Mouse (Mus musculus) spleen, adult 2 months (tissue): ENCODE data around the gene Ngrn. TPM values are rescaled to one million over a fixed set of nuclear protein-coding genes. Genes with fewer than 3 reads are reported as not detected.

ENCODE experiments used
- DNase-seq, 2 experiments: peaks; one replicate each; pipeline versions ENCODE4 v3.0.0 to v3.0.0-alpha.2; 2012 to 2021; ENCODE audit warnings: low spot score in 2 of 2, low read depth in 1 of 2
- H3K27ac ChIP-seq: fragments of 200-500 bp; 2 replicates; pipeline ENCODE4 v1.5.1; 2012; ENCODE audit warnings: low read length, inconsistent platforms; ENCODE audit not compliant: insufficient read depth
- H3K27me3 ChIP-seq: fragments of 200-500 bp; 2 replicates; pipeline ENCODE4 v1.6.1; 2012; ENCODE audit warnings: mild to moderate bottlenecking, moderate library complexity, low read length, inconsistent platforms; ENCODE audit not compliant: control insufficient read depth, insufficient read depth
- H3K36me3 ChIP-seq: fragments of 200-500 bp; 2 replicates; pipeline ENCODE4 v1.6.1; 2012; ENCODE audit warnings: mild to moderate bottlenecking, low read length, inconsistent platforms; ENCODE audit not compliant: control insufficient read depth, insufficient read depth
- H3K4me1 ChIP-seq: fragments of 200-500 bp; 2 replicates; pipeline ENCODE4 v1.6.1; 2011; ENCODE audit warnings: inconsistent platforms; ENCODE audit not compliant: control insufficient read depth, insufficient read depth, insufficient read length
- H3K4me3 ChIP-seq: fragments of 200-500 bp; 2 replicates; pipeline ENCODE4 v1.5.1; 2011; ENCODE audit warnings: mild to moderate bottlenecking, inconsistent platforms; ENCODE audit not compliant: insufficient read depth, insufficient read length; ENCODE audit errors: extremely low read depth
- CTCF ChIP-seq: fragments of 200-500 bp; IDR thresholded peaks from 2 replicates; pipeline ENCODE4 v1.5.1; 2011; ENCODE audit warnings: mild to moderate bottlenecking, inconsistent platforms; ENCODE audit not compliant: insufficient read depth, insufficient read length, insufficient replicate concordance; ENCODE audit errors: extremely low read depth
- POLR2A ChIP-seq: fragments of 200-500 bp; IDR thresholded peaks from 2 replicates; pipeline ENCODE4 v1.6.1; 2011; ENCODE audit warnings: low read depth, low read length, inconsistent platforms
- WGBS: fragments of 180-500 bp; shearing (Covaris S2); methylation state at CpG from one replicate; pipeline ENCODE4 v1.1.7; 2018; 5-methylcytosine and 5-hydroxymethylcytosine counted together
- polyA plus RNA-seq: library from polyadenylated mRNA; depleted of rRNA; stranded (reverse); fragments of >200 nt; gene quantifications from 2 replicates; pipeline ENCODE4 v1.2.3, GENCODE M21; 2012

Gene Ngrn
- polyA plus RNA-seq, 1 experiment = 14.9 TPM

DNA sequence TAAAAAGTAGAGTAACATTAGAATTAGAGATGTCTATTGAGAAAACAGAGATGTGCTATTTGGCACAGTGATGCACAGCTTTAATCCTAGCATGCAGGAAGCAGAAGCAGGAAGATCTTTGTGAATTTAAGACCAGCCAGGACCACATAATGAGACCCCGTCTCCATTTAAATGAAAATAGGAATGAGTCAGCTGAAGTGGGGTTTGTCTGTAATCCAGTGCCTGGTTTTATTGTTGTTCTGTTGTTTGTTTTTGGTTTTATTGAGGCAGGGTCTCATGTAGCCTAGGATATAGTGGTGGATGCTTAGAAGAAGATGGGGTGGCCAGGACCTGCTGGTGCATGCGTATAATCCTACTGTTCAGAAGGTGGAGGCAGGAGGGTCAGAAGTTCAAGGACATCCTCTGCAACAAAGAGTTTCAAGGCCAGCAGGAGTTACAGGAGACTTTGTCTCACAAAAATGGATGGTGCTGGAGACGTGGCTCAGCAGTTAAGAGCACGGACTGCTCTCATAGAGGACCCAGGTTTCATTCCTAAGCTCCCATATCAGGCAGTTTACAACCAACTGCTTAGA, 39.8 kb upstream of the Ngrn start:
- Histone ChIP-seq H3K27me3 (no peaks in the 10 kb centered on the region), H3K36me3 (peaks cover 83% of the 10 kb centered on the region), H3K4me3 (no peak overlapping the region), H3K27ac (no peak overlapping the region), H3K4me1 (no peaks in the 10 kb centered on the region)
- no peak for TF ChIP-seq POLR2A
- TF ChIP-seq CTCF = no peak
- WGBS = 95% methylated on average over 4 of the region's 4 CpGs
- no peak for DNase-seq

- Histone ChIP-seq H3K4me1 (peaks cover 11% of the 10 kb centered on the region), H3K27ac (no peak overlapping the region), H3K36me3 (peaks cover 43% of the 10 kb centered on the region), H3K4me3 (no peak overlapping the region), H3K27me3 (no peaks in the 10 kb centered on the region)
- DNase-seq = no peak
- TF ChIP-seq POLR2A (no peak), CTCF (no peak)
- WGBS = 91% methylated on average over 4 of the region's 4 CpGs
Observed at GRCm38 (mm10) chr7:80227065-80227464, 34.0 kb upstream of the Ngrn start.

DNA sequence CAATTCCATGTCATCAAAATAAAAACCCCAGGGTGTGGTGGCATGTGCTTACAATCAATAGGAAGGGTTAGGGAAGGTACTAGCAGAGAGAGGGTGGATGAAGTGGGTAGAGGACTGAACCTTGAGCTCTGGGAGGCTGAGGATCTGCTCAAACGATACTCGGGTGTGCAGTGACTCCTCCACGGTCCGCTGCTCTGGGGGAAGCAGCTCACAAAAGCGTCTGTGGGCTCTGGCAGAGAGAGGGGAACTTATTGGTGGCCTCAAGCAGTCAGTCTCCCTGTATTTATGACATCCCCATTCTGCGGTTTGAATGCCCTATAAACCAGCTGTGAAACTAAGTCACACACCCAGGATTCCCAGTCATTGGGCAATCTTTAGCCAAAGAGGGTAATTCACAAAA, 30.8 kb upstream of the Ngrn start:
- no peak overlapping the region for H3K4me3 ChIP-seq

DNA sequence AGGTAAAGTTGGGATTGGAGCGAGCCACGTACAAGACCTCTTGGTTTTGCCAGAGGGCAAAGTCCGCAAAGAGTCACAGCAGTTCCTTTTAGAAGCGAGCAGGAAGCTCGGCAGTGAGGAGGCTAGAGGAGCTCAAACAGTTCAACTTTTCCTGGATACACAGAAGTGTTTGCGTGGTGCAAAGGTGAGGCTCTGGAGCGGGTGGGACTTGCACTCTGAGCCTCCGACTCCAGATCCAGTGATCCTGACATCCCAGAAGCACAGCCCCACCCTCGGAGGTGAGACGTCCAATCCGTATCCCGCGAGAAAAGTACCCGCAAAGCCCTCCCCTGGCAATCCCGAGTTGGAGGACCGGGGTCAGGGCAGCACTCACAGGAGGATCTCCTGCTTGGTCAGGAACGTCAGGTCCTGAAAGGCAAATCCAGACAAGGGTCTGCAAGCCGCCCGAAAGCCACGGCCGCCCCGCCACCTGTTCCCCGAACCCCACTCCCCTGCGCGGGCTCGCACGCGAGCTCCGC, 29.0 kb upstream of the Ngrn start:
- no peak for DNase-seq
- peaks cover 9% of the 10 kb centered on the region for H3K36me3 ChIP-seq
- H3K27me3 ChIP-seq = no peaks in the 10 kb centered on the region
- under 1% methylated on average over 28 of the region's 29 CpGs for WGBS
- H3K27ac ChIP-seq = peak overlapping the region; percentile 59
- H3K4me1 ChIP-seq = peaks cover 11% of the 10 kb centered on the region
- peak overlapping the region; percentile 79 for H3K4me3 ChIP-seq
- TF ChIP-seq CTCF (no peak), POLR2A (no peak)

More for the DNA sequence above, 30.8 kb upstream of the Ngrn start:
- H3K27ac ChIP-seq = no peak overlapping the region; the same call in 1 of the 2 replicates
- H3K4me1 ChIP-seq = peaks cover 11% of the 10 kb centered on the region
- peak in 1 of 2 experiments; percentile 44 for DNase-seq
- H3K27me3 ChIP-seq = no peaks in the 10 kb centered on the region
- peaks cover 19% of the 10 kb centered on the region for H3K36me3 ChIP-seq
- no peak for TF ChIP-seq CTCF
- no peak for TF ChIP-seq POLR2A
- 17% methylated on average over 6 of the region's 6 CpGs for WGBS

DNA sequence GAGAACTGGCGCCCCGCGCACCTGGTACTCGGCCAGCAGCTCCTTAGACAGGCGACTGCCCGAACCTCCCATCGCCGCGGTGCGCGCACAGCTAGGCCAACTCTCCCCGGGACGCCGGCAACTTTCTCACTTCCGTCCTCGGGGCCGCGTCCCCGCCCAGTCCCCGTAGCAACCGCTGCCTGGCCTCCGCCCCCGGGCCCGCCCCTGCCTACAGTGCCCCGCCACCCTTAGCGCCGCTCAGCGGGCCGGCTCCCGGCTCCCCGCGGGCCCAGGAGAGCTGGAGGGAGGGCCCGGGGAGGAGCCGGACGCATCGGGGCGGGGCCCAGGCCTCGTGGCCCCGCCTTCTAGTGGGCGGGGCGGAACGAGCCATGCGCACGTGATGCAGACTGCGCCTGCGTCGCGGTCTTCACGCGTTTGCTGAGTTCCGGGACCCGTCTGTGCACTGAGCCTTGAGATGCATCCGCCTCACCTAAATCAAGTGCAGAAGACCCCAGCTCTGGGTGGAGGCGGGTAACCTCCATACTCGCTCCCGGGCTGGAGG, 28.5 kb upstream of the Ngrn start, which contains the start of the genes Cib1 and Gdpgp1:
TSS of gene Cib1 (minus strand) at position 325 of the 541 bp plus-strand sequence.
TSS of gene Gdpgp1 (plus strand) at position 377 of the 541 bp plus-strand sequence.
- Histone ChIP-seq H3K27me3 (no peaks in the 10 kb centered on the region), H3K36me3 (peaks cover 5% of the 10 kb centered on the region), H3K4me3 (peak within 1 kb of the TSS; percentile 79), H3K4me1 (peaks cover 11% of the 10 kb centered on the region), H3K27ac (peak within 1 kb of the TSS; percentile 80)
- 2% methylated on average over 55 of the region's 56 CpGs for WGBS
- TF ChIP-seq POLR2A = peak; percentile 74
- TF ChIP-seq CTCF = no peak
- peak; percentile 94 to 98 for DNase-seq

DNA sequence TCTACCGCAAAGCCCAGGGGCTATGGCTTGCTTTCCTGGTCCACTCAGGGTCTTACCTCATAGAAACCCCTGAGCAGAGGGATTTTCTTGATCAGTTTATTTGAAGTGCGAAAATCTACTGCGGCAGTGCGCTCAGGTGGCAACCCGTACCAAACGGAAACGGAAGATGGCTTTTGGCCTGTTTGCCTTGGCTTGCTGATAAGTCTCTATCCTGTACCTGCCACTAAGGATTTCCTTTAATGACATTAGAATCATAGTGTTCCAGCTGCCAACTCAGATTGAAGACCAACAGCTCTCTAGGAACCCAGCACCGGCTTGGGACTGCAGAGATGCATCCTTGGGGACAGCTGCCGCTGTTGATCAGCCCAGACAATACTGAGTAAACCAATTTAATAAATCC, 27.2 kb upstream of the Ngrn start:
- Histone ChIP-seq H3K27me3 (no peaks in the 10 kb centered on the region), H3K27ac (no peak overlapping the region), H3K4me3 (no peak overlapping the region), H3K4me1 (peaks cover 11% of the 10 kb centered on the region), H3K36me3 (peaks cover 10% of the 10 kb centered on the region)
- 63% methylated on average over 9 of the region's 9 CpGs for WGBS
- TF ChIP-seq CTCF = no peak
- TF ChIP-seq POLR2A = no peak
- DNase-seq = no peak

GRCm38 (mm10) chr7:80238542-80238941, 22.5 kb upstream of the Ngrn start:
- no peak overlapping the region for H3K27ac ChIP-seq

More at GRCm38 (mm10) chr7:80238542-80238941, 22.5 kb upstream of the Ngrn start:
- peaks cover 19% of the 10 kb centered on the region for H3K36me3 ChIP-seq
- no peaks in the 10 kb centered on the region for H3K4me1 ChIP-seq
- no peaks in the 10 kb centered on the region for H3K27me3 ChIP-seq
- WGBS = 93% methylated on average over 10 of the region's 10 CpGs
- no peak overlapping the region for H3K4me3 ChIP-seq
- no peak for TF ChIP-seq POLR2A
- TF ChIP-seq CTCF = no peak
- DNase-seq = no peak
